Mouse (Mus musculus) midbrain, embryonic 11.5 days (tissue): Measurements from ENCODE around the gene Nhsl1. TPM values are rescaled to one million over a fixed set of nuclear protein-coding genes. Genes with fewer than 3 reads are reported as not detected.

ENCODE experiments used
- ATAC-seq: fragments of 200-750 bp; cut with Nextera tagmentation; 2 replicates; pipeline ENCODE4 v1.8.0; 2017; ENCODE audit warnings: moderate TSS enrichment, moderate library complexity; ENCODE audit not compliant: low FRiP score
- DNase-seq: peaks from one replicate; pipeline ENCODE4 v3.0.0; 2015; ENCODE audit warnings: low spot score; ENCODE audit errors: missing footprints
- H3K27ac ChIP-seq: fragments of 300-500 bp; sonication (generic); 2 replicates; pipeline ENCODE4 v1.5.1; 2014; ENCODE audit warnings: low read depth, low read length
- H3K27me3 ChIP-seq: fragments of 300-500 bp; sonication (generic); 2 replicates; pipeline ENCODE4 v1.6.1; 2014; ENCODE audit warnings: mild to moderate bottlenecking, low read length, moderate library complexity, mixed read lengths; ENCODE audit not compliant: control insufficient read depth, insufficient read depth
- H3K36me3 ChIP-seq: fragments of 300-500 bp; sonication (generic); 2 replicates; pipeline ENCODE4 v1.6.1; 2014; ENCODE audit warnings: mild to moderate bottlenecking, low read length, moderate library complexity, mixed read lengths; ENCODE audit not compliant: control insufficient read depth, insufficient read depth
- H3K4me1 ChIP-seq: fragments of 300-500 bp; sonication (generic); 2 replicates; pipeline ENCODE4 v1.6.1; 2014; ENCODE audit warnings: low read length; ENCODE audit not compliant: control insufficient read depth, insufficient read depth
- H3K4me2 ChIP-seq: fragments of 300-500 bp; sonication (generic); 2 replicates; pipeline ENCODE4 v1.6.1; 2014; ENCODE audit warnings: mild to moderate bottlenecking, moderate library complexity
- H3K4me3 ChIP-seq: fragments of 300-500 bp; sonication (generic); 2 replicates; pipeline ENCODE4 v1.5.1; 2014; ENCODE audit warnings: low read depth, low read length
- H3K9ac ChIP-seq: fragments of 300-500 bp; sonication (generic); 2 replicates; pipeline ENCODE4 v1.6.1; 2014; ENCODE audit warnings: low read length
- H3K9me3 ChIP-seq: fragments of 300-500 bp; sonication (generic); 2 replicates; pipeline ENCODE4 v1.6.1; 2016; ENCODE audit warnings: low read length; ENCODE audit not compliant: control insufficient read depth
- WGBS: fragments of 180-500 bp; shearing (Covaris S2); extraction: QIAGEN DNeasy Blood & Tissue Kit; methylation state at CpG from one replicate; pipeline ENCODE4 v1.1.7; 2014; 5-methylcytosine and 5-hydroxymethylcytosine counted together
- polyA plus RNA-seq: library from polyadenylated mRNA; unstranded; fragments of >200 nt; fragmentation: Nextera tagmentation; extraction: Ambion mirVana; gene quantifications from 2 replicates; pipeline ENCODE4 v1.2.1, GENCODE M21; 2014

The Nhsl1 gene
- polyA plus RNA-seq, 1 experiment from 2014 or later, result 15.3 TPM

DNA sequence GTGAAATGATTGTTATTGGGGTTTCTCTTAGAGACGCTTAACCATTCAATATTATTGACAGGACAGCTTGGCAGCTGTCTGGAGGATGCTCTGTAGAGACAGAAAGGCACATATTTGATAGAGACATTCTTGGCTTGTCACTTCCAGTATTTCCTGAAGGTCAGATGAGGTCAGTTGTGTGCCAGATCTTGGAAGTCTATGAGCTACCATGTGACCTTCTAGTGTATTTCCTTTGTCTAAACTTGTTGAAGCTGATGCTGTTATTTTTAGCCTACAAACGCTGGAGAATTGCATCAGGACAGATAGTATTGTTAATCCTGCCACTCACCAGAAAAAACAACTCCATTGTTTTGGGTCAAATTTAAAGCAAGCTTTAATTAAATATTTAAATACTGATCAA lies 66.0 kb downstream of the Nhsl1 start:
- no peak overlapping the region for H3K4me3 ChIP-seq
- H3K9ac ChIP-seq, result no peak overlapping the region
- no peak overlapping the region for H3K4me2 ChIP-seq
- no peak for DNase-seq
- H3K27me3 ChIP-seq, result no peaks in the 10 kb centered on the region
- H3K9me3 ChIP-seq, result no peaks in the 10 kb centered on the region
- 73% methylated on average over 2 of the region's 2 CpGs for WGBS
- no peak for ATAC-seq
- H3K36me3 ChIP-seq, result no peaks in the 10 kb centered on the region
- H3K27ac ChIP-seq, result no peak overlapping the region
- peaks cover 5% of the 10 kb centered on the region; the same call in 1 of the 2 replicates for H3K4me1 ChIP-seq

DNA sequence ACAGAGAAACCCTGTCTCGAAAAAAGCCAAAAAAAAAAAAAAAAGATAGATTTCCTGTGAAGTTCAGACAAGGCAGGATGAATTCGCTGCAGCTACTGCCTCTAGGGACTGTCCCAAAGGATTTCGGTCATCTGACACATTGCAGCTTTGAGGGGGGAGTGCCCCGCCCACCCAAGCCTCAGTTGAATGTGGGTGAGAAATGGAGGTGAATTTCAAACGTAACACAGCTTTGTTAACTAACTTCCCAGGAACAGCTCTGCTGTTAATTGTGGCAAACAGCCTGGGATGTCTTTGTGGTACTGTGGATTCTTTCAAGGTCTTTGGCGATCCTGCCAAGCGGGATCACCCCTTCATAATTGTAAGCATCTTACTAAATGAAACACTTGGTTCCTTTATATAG lies 67.4 kb downstream of the Nhsl1 start:
- no peak overlapping the region for H3K27ac ChIP-seq
- H3K4me1 ChIP-seq, result peaks cover 5% of the 10 kb centered on the region; the same call in 1 of the 2 replicates
- no peak for ATAC-seq
- no peaks in the 10 kb centered on the region for H3K27me3 ChIP-seq
- H3K9me3 ChIP-seq, result no peaks in the 10 kb centered on the region
- H3K4me2 ChIP-seq, result no peak overlapping the region
- no peak overlapping the region for H3K4me3 ChIP-seq
- no peak overlapping the region for H3K9ac ChIP-seq
- no peaks in the 10 kb centered on the region for H3K36me3 ChIP-seq
- no peak for DNase-seq
- WGBS, result 60% methylated on average over 7 of the region's 7 CpGs

DNA sequence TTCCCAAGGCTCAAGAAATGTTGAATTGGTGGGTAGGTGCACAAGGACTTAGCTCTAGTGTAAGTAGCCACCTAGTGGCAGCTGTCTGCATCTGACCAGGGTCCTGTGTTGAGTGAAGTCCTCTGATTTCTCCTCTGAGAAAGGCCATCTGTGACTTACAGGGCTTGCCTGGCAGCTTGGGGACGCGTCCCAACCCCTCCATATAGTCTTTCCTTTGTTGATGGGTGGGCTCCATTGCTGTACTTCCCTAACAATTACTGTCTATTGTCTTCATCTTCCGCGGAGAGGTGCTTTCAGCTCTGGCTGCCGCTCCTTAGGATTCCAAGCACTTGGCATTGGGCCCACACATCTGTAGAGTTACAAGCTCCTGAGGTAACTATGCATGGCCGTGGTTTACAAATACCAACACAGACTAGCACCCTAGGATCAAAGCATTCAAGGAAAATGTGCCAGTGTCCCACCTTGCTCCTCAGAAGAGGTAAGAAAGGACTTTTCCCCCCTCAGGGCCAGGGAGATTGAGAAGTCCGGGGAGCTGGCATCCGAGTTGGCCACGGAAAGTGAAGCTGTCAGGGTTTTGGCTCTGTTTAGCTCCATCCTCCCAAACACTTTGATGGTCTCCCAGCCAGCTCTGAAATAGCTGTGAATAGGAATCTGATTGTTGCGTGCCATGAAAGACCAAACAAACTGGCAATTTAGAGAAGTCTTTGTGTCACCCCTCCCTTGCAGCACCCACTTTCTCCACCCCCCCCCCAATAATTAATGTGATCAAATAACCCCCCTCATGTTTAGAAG lies 70.2 kb downstream of the Nhsl1 start:
- no peaks in the 10 kb centered on the region for H3K36me3 ChIP-seq
- H3K9me3 ChIP-seq, result no peaks in the 10 kb centered on the region
- H3K27me3 ChIP-seq, result no peaks in the 10 kb centered on the region
- no peak overlapping the region for H3K4me2 ChIP-seq
- peaks cover 7% of the 10 kb centered on the region; the same call in 1 of the 2 replicates for H3K4me1 ChIP-seq
- peak; percentile 92 for DNase-seq
- 52% methylated on average over 10 of the region's 10 CpGs for WGBS
- H3K4me3 ChIP-seq, result no peak overlapping the region
- no peak overlapping the region for H3K27ac ChIP-seq
- ATAC-seq, result peak; percentile 72
- H3K9ac ChIP-seq, result no peak overlapping the region

DNA sequence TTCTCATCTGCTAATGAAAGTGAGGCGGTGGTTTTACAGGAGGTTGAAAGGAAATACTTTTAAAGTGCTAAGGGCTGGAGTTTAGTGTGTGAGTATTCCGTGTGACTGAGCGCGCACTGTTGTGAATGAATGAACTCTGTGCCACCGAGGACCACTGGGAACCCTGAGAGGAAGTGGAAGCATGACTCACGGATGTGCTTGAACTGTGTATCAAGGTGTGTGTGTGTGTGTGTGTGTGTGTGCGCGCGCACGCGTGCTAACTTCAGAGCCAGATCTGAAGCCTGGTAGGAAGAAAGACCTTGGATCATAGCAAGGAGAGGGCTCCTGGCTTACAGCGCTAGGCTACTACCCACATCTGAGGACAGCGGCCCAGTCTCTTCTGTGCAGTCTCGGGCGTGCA lies 71.2 kb downstream of the Nhsl1 start:
- DNase-seq (no peak), ATAC-seq (no peak)
- no peaks in the 10 kb centered on the region for H3K9me3 ChIP-seq
- H3K4me2 ChIP-seq, result no peak overlapping the region
- H3K9ac ChIP-seq, result no peak overlapping the region
- 86% methylated on average over 15 of the region's 15 CpGs for WGBS
- H3K4me1 ChIP-seq, result peaks cover 7% of the 10 kb centered on the region; the same call in 1 of the 2 replicates
- H3K36me3 ChIP-seq, result no peaks in the 10 kb centered on the region
- no peaks in the 10 kb centered on the region for H3K27me3 ChIP-seq
- H3K27ac ChIP-seq, result no peak overlapping the region
- no peak overlapping the region for H3K4me3 ChIP-seq

DNA sequence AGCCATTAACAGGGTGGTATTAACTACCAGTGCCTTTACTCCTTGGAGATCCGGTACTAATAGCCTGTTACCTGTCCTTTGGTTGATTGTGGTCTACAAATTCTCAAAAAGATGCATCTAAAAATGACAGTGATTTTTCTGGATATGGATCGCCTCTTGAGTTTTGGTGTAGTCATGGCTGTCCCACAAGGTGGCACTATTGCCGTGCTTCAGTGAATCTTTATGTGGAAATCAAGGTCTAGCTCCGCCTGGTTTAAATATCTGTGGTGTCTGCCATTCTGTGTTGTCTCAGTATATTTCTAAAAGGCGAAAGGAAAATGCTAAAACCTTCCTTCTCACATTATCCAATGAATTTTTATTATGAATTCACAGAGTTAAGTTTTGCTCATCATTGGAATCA lies 72.8 kb downstream of the Nhsl1 start:
- ATAC-seq (0 out of 2 replicates have a peak, but pooled peaks have one; percentile 22), DNase-seq (no peak)
- no peak overlapping the region for H3K4me2 ChIP-seq
- H3K27ac ChIP-seq, result no peak overlapping the region
- H3K36me3 ChIP-seq, result no peaks in the 10 kb centered on the region
- 46% methylated on average over 5 of the region's 5 CpGs for WGBS
- H3K4me1 ChIP-seq, result 0 out of 2 replicates have a peak, but pooled peaks cover 4% of the 10 kb centered on the region
- H3K9me3 ChIP-seq, result no peaks in the 10 kb centered on the region
- no peak overlapping the region for H3K9ac ChIP-seq
- H3K4me3 ChIP-seq, result no peak overlapping the region
- H3K27me3 ChIP-seq, result no peaks in the 10 kb centered on the region

DNA sequence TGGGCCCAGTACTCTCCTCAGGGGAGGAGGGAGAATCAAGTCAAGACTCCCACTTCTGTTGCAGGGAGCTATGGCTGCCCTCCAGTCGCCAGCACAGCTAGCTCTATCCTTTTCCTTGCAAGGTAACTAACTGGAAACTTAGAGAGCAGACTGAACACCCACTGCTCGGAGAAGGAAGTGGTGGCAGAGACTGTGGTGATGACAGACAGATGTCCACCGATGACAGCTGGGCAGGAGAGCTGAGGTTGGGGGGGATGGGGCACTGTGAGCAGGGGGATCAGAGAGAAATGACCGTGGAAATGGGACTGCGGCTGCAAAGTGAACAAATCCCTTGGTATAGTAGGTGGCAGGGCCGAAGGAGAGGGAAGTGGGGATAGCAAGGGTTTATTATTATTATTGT lies 73.5 kb downstream of the Nhsl1 start:
- Histone ChIP-seq H3K9ac (no peak overlapping the region), H3K4me3 (no peak overlapping the region), H3K36me3 (no peaks in the 10 kb centered on the region), H3K4me1 (0 out of 2 replicates have a peak, but pooled peaks cover 4% of the 10 kb centered on the region), H3K27ac (no peak overlapping the region), H3K4me2 (no peak overlapping the region), H3K9me3 (no peaks in the 10 kb centered on the region), H3K27me3 (no peaks in the 10 kb centered on the region)
- 76% methylated on average over 6 of the region's 6 CpGs for WGBS
- ATAC-seq (no peak), DNase-seq (no peak)

DNA sequence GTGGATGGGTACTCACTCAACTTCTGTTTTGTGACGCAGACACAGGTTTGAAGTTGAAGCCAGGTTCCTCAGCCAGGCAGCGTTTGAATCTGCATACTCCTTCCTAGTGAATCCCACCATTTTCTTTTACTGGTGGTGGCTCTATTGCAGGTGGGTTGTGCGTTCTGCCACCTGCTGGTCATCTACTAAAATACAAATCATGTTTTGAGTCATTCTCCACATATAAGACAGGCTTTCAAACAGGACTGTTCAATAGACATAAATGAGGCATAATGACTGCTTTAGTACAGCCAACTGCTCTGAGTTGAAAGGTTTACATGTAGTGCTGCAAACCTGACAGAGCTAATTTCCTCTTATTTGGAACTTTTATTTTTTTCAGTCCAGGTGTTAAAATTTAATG lies 75.0 kb downstream of the Nhsl1 start:
- H3K36me3 ChIP-seq, result no peaks in the 10 kb centered on the region
- H3K27me3 ChIP-seq, result no peaks in the 10 kb centered on the region
- H3K4me3 ChIP-seq, result no peak overlapping the region
- no peak overlapping the region for H3K4me2 ChIP-seq
- no peak for DNase-seq
- no peaks in the 10 kb centered on the region for H3K9me3 ChIP-seq
- 50% methylated on average over 3 of the region's 3 CpGs for WGBS
- H3K27ac ChIP-seq, result no peak overlapping the region
- H3K4me1 ChIP-seq, result 0 out of 2 replicates have a peak, but pooled peaks cover 4% of the 10 kb centered on the region
- H3K9ac ChIP-seq, result no peak overlapping the region
- 0 out of 2 replicates have a peak, but pooled peaks have one; percentile 17 for ATAC-seq

DNA sequence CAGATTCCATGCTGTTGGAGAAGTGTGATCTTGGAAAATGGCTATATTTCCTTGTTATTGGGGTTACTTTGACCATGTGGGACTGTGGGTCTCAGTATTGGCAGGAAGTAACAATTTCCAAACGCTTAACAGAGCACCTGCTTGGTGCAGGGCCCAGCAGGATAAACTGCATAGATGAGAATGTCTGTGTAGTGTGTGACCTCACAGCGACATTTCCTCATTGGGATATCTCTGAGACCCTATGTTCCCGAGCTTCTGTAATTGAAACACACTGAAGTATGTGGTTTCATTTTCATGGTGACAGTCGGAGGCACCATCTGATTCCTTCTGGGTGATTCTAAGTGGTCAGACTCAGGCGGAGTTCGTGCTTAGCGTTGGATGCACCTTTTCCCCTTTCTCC lies 75.5 kb downstream of the Nhsl1 start:
- Histone ChIP-seq H3K4me1 (0 out of 2 replicates have a peak, but pooled peaks cover 2% of the 10 kb centered on the region), H3K9me3 (no peaks in the 10 kb centered on the region), H3K4me3 (no peak overlapping the region), H3K36me3 (no peaks in the 10 kb centered on the region), H3K27ac (no peak overlapping the region), H3K9ac (no peak overlapping the region), H3K4me2 (no peak overlapping the region), H3K27me3 (no peaks in the 10 kb centered on the region)
- DNase-seq (no peak), ATAC-seq (no peak)
- 85% methylated on average over 7 of the region's 7 CpGs for whole genome bisulfite sequencing

DNA sequence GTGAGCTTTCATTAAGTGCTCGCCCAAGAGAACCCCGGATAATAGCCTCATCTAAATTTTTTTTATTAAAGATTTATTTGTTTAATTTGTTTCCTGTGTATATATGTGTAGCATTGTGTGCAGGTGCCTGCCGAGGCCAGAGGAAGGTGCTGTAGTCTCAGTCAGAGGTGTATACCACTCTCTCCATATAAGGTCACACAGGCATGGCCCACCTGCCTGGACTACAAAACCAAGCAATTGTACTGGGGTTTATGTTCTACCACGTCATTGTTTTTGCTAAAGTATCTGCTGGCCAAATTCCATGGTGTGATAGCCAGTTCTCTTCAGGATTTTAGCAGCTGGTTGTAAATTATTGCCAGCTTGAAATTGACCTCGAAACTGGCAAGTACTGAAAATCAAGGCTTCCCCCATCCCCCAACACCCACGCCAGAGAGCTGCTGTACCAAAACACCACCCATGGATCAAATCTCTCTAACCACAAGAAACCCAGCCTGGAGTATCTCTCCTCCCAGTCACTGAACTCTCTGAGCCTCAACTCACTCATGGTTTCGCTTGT lies 81.4 kb downstream of the Nhsl1 start:
- H3K9me3 ChIP-seq, result no peaks in the 10 kb centered on the region
- no peaks in the 10 kb centered on the region for H3K27me3 ChIP-seq
- no peak overlapping the region for H3K27ac ChIP-seq
- no peak overlapping the region for H3K4me2 ChIP-seq
- H3K4me3 ChIP-seq, result no peak overlapping the region
- no peaks in the 10 kb centered on the region for H3K36me3 ChIP-seq
- ATAC-seq, result no peak
- H3K9ac ChIP-seq, result no peak overlapping the region
- DNase-seq, result no peak
- 83% methylated on average over 7 of the region's 7 CpGs for WGBS
- peaks cover 2% of the 10 kb centered on the region for H3K4me1 ChIP-seq
